Mouse (Mus musculus) thymus, postnatal 10 days (tissue): ENCODE data around the gene Il15.

Source experiments
- DNase-seq, 2 experiments: peaks; one replicate each; pipeline ENCODE4 v3.0.0; 2021; ENCODE audit warnings: low spot score in 2 of 2

The Il15 gene

GRCm38 (mm10) chr8:82402686-82403330, at the start of gene Il15:
Gene Il15, minus strand, starts transcription at chr8:82403222.
- DNase-seq: peak; percentile 4 to 8

- DNase-seq: no peak
Observed at GRCm38 (mm10) chr8:82444897-82445296, 41.9 kb upstream of the Il15 start.

- no peak for DNase-seq
Observed at GRCm38 (mm10) chr8:82416587-82417340, 13.7 kb upstream of the Il15 start.

GRCm38 (mm10) chr8:82415485-82415884, 12.5 kb upstream of the Il15 start:
- no peak for DNase-seq

- DNase-seq: no peak
Observed at GRCm38 (mm10) chr8:82410135-82410534, 7.1 kb upstream of the Il15 start.

GRCm38 (mm10) chr8:82407060-82407459, 4.0 kb upstream of the Il15 start:
- DNase-seq: no peak

GRCm38 (mm10) chr8:82404068-82404467, 1.0 kb upstream of the Il15 start:
- no peak for DNase-seq

- DNase-seq: no peak
Observed at GRCm38 (mm10) chr8:82402261-82402685, 749 bp downstream of the Il15 start.

- no peak for DNase-seq
Observed at GRCm38 (mm10) chr8:82401490-82401889, 1.5 kb downstream of the Il15 start.

- DNase-seq: no peak
Observed at GRCm38 (mm10) chr8:82401059-82401458, 2.0 kb downstream of the Il15 start.

GRCm38 (mm10) chr8:82400376-82400775, 2.6 kb downstream of the Il15 start:
- no peak for DNase-seq

- no peak for DNase-seq
Observed at GRCm38 (mm10) chr8:82398546-82398945, 4.5 kb downstream of the Il15 start.

- DNase-seq: no peak
Observed at GRCm38 (mm10) chr8:82391258-82391657, 11.8 kb downstream of the Il15 start.

- no peak for DNase-seq
Observed at GRCm38 (mm10) chr8:82388356-82388902, 14.6 kb downstream of the Il15 start.

- no peak for DNase-seq
Observed at GRCm38 (mm10) chr8:82387614-82388013, 15.4 kb downstream of the Il15 start.

GRCm38 (mm10) chr8:82385867-82386266, 17.2 kb downstream of the Il15 start:
- DNase-seq: no peak

- no peak for DNase-seq
Observed at GRCm38 (mm10) chr8:82384458-82385234, 18.4 kb downstream of the Il15 start.

GRCm38 (mm10) chr8:82383346-82383745, 19.7 kb downstream of the Il15 start:
- DNase-seq: no peak

GRCm38 (mm10) chr8:82382316-82382715, 20.7 kb downstream of the Il15 start:
- DNase-seq: no peak

GRCm38 (mm10) chr8:82374470-82374869, 28.6 kb downstream of the Il15 start:
- no peak for DNase-seq

GRCm38 (mm10) chr8:82372846-82373245, 30.2 kb downstream of the Il15 start:
- DNase-seq: no peak

- DNase-seq: no peak
Observed at GRCm38 (mm10) chr8:82370657-82371056, 32.4 kb downstream of the Il15 start.
